8 mouse cellular contexts compared by ENCODE assay signal in the genomic region with DNA sequence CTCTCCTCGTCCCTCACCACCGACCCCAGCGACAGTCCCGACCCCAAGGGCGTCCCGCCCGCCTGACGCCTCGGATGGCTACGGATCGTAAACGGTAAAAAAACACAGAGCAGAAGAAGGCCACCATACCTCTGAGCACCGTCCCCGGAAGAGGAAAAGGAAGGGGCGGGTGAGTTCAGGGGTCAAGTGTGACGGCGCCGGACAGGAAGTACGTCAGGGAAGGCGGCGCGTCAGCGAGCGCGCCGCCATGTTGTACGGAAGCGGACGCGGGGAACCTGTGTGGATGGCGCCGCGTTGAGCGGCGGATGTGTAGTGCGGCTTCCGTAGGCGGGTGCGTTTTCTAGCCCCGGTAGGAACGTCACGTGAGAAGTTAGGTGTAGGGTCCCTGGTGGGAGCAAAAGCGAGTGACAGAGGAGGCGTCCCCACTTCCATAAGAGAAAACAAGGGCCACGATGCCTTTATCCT. TPM values are rescaled to one million over a fixed set of nuclear protein-coding genes. Genes with fewer than 3 reads are reported as not detected.
DNase-seq lines count a peak whose midpoint lies in the region; ATAC-seq lines count a peak whose summit lies in the region.

Rpl34 (minus strand) TSS at position 210 of the 465 bp plus-strand sequence.

- no peaks in the 10 kb centered on the region; the same call in 1 of the 2 replicates for H3K27me3 ChIP-seq in heart, embryonic 13.5 days (replicated peaks)
- H3K27me3 ChIP-seq in liver, embryonic 12.5 days (replicated peaks) = peaks cover 12% of the 10 kb centered on the region; the same call in 1 of the 2 replicates
- no peaks in the 10 kb centered on the region for H3K27me3 ChIP-seq in stomach, embryonic 15.5 days (replicated peaks)

- ATAC-seq in heart, embryonic 13.5 days (ENCODE audit: extremely low read depth, insufficient number of reproducible peaks, low FRiP score, low TSS enrichment) = peak; percentile 99
- ATAC-seq in liver, embryonic 12.5 days = peak; percentile 99
- peak; percentile 99 for ATAC-seq in stomach, embryonic 15.5 days (ENCODE audit: insufficient read depth, low FRiP score, low read depth)

- H3K4me2 ChIP-seq in heart, embryonic 13.5 days = peak within 1 kb of the TSS; percentile 90
- H3K4me2 ChIP-seq in liver, embryonic 12.5 days = peak within 1 kb of the TSS; percentile 77
- peak within 1 kb of the TSS; percentile 69 for H3K4me2 ChIP-seq in stomach, embryonic 15.5 days

- under 1% methylated on average over 45 of the region's 45 CpGs for WGBS in heart, embryonic 13.5 days
- WGBS in liver, embryonic 12.5 days (ENCODE audit: insufficient replicate concordance) = under 1% methylated on average over 45 of the region's 45 CpGs
- WGBS in stomach, embryonic 15.5 days = under 1% methylated on average over 45 of the region's 45 CpGs

- H3K9ac ChIP-seq in heart, embryonic 13.5 days = peak within 1 kb of the TSS; percentile 99
- H3K9ac ChIP-seq in liver, embryonic 12.5 days = peak within 1 kb of the TSS; percentile 96
- peak within 1 kb of the TSS; percentile 85 for H3K9ac ChIP-seq in stomach, embryonic 15.5 days

- H3K36me3 ChIP-seq in heart, embryonic 13.5 days = peaks cover 39% of the 10 kb centered on the region
- H3K36me3 ChIP-seq in liver, embryonic 12.5 days = peaks cover 41% of the 10 kb centered on the region
- H3K36me3 ChIP-seq in stomach, embryonic 15.5 days = peaks cover 30% of the 10 kb centered on the region

- peak; percentile 96 for DNase-seq in CD4-positive, CD25-positive, alpha-beta regulatory T cell, adult 2 months (ENCODE audit: low read depth, low spot score)
- DNase-seq in fat pad, adult 2 months (ENCODE audit: extremely low read depth, low read depth, low spot score) = peak; percentile 43
- DNase-seq in kidney, postnatal 10 days = peak; percentile 96
- DNase-seq in natural killer cell, adult 2 months (ENCODE audit: low spot score in 2 of 2) = peak; percentile 90 to 92

- no peaks in the 10 kb centered on the region for H3K9me3 ChIP-seq in heart, embryonic 13.5 days
- H3K9me3 ChIP-seq in liver, embryonic 12.5 days (replicated peaks) = no peaks in the 10 kb centered on the region
- H3K9me3 ChIP-seq in stomach, embryonic 15.5 days = no peaks in the 10 kb centered on the region

- peak within 1 kb of the TSS; percentile 89 for H3K4me3 ChIP-seq in brown adipose tissue, adult 24 weeks (ENCODE audit: insufficient read depth, low read depth, low read length)
- peak within 1 kb of the TSS; percentile 100 for H3K4me3 ChIP-seq in heart, embryonic 13.5 days
- peak within 1 kb of the TSS; percentile 96 for H3K4me3 ChIP-seq in liver, embryonic 12.5 days
- peak within 1 kb of the TSS; percentile 86 for H3K4me3 ChIP-seq in stomach, embryonic 15.5 days (replicated peaks)

- H3K4me1 ChIP-seq in brown adipose tissue, adult 24 weeks (ENCODE audit: control insufficient read depth, insufficient read depth, insufficient read length, low read length) = no peaks in the 10 kb centered on the region
- peaks cover 29% of the 10 kb centered on the region for H3K4me1 ChIP-seq in heart, embryonic 13.5 days
- H3K4me1 ChIP-seq in liver, embryonic 12.5 days = peaks cover 27% of the 10 kb centered on the region
- H3K4me1 ChIP-seq in stomach, embryonic 15.5 days = peaks cover 9% of the 10 kb centered on the region; the same call in 1 of the 2 replicates

- H3K27ac ChIP-seq in brown adipose tissue, adult 24 weeks (replicated peaks; ENCODE audit: low read depth, low read length) = peak within 1 kb of the TSS; percentile 68
- H3K27ac ChIP-seq in heart, embryonic 13.5 days (replicated peaks) = peak within 1 kb of the TSS; percentile 90
- H3K27ac ChIP-seq in liver, embryonic 12.5 days = peak within 1 kb of the TSS; percentile 87
- H3K27ac ChIP-seq in stomach, embryonic 15.5 days = peak within 1 kb of the TSS; percentile 86

RNA-seq across cellular contexts. Expression of gene Rpl34, which starts in this region (rescaled TPM):
- polyA plus RNA-seq in brown adipose tissue, adult 24 weeks (2012; ENCODE audit: insufficient read depth, insufficient read length, missing spikeins) = 668 and 733 TPM in 2 replicates
- 585 and 628 TPM in 2 replicates for polyA plus RNA-seq in heart, embryonic 13.5 days (2015; fragmentation: Nextera tagmentation; extraction: Ambion mirVana)
- polyA plus RNA-seq in liver, embryonic 12.5 days (2016; fragmentation: Nextera tagmentation; extraction: Ambion mirVana) = 756 and 816 TPM in 2 replicates
- 843 and 874 TPM in 2 replicates for polyA plus RNA-seq in stomach, embryonic 15.5 days (2015; fragmentation: Nextera tagmentation; extraction: Ambion mirVana)

Comparison
In these comparisons a context has a peak if more than half of its experiments do, and no peak if none do; other contexts are left out.
1. Peak in every context shown above with its lines: DNase-seq, ATAC-seq, H3K4me3 ChIP-seq and H3K27ac ChIP-seq.
2. DNase-seq: peak in every context shown above with its lines; median percentile 96 in CD4-positive, CD25-positive, alpha-beta regulatory T cell, adult 2 months; 96 in kidney, postnatal 10 days; 91 in natural killer cell, adult 2 months; 43 in fat pad, adult 2 months.